Mouse (Mus musculus) neutrophil, adult 5-6 weeks (primary cell): Measurements from ENCODE around the gene Smc6. TPM values are rescaled to one million over a fixed set of nuclear protein-coding genes. Genes with fewer than 3 reads are reported as not detected.
A peak's percentile ranks its signal among the peaks of the same experiment; 100 is the strongest.

ENCODE experiments used
- ATAC-seq: fragments of 151-379, 151-347 bp; 2 replicates; pipeline ENCODE4 v1.8.0; 2017; ENCODE audit warnings: mild to moderate bottlenecking, moderate TSS enrichment; ENCODE audit not compliant: insufficient number of reproducible peaks, poor library complexity, low FRiP score, severe bottlenecking; ENCODE audit errors: extremely low read depth
- total RNA-seq: library from RNA; stranded (forward); fragments of 200-1000 nt; gene quantifications from 2 replicates; pipeline ENCODE4 v1.2.3, GENCODE M21; 2017

Smc6 gene
- total RNA-seq, 1 experiment from 2014 or later: 101 TPM

- peak; percentile 54; the same call in 1 of the 2 replicates for ATAC-seq
Observed at GRCm38 (mm10) chr12:11276632-11277031, 10.9 kb downstream of the Smc6 start.

GRCm38 (mm10) chr12:11277207-11277606 lies 11.5 kb downstream of the Smc6 start:
- peak; percentile 83 for ATAC-seq

- no peak for ATAC-seq
Observed at GRCm38 (mm10) chr12:11279886-11280285, 14.2 kb downstream of the Smc6 start.

- no peak for ATAC-seq
Observed at GRCm38 (mm10) chr12:11281584-11281983, 15.9 kb downstream of the Smc6 start.

GRCm38 (mm10) chr12:11286382-11286781 lies 20.7 kb downstream of the Smc6 start:
- no peak for ATAC-seq

- no peak for ATAC-seq
Observed at GRCm38 (mm10) chr12:11300858-11301257, 35.2 kb downstream of the Smc6 start.

- ATAC-seq: no peak
Observed at GRCm38 (mm10) chr12:11306753-11307645, 41.3 kb downstream of the Smc6 start.

- ATAC-seq: no peak
Observed at GRCm38 (mm10) chr12:11311106-11311505, 45.4 kb downstream of the Smc6 start.

GRCm38 (mm10) chr12:11313840-11314239 lies 48.2 kb downstream of the Smc6 start:
- ATAC-seq: no peak

GRCm38 (mm10) chr12:11317671-11318070 lies 52.0 kb downstream of the Smc6 start:
- no peak for ATAC-seq

- ATAC-seq: no peak
Observed at GRCm38 (mm10) chr12:11324480-11324879, 58.8 kb downstream of the Smc6 start.

- no peak for ATAC-seq
Observed at GRCm38 (mm10) chr12:11326483-11326882, 60.8 kb downstream of the Smc6 start.

- peak; percentile 48; the same call in 1 of the 2 replicates for ATAC-seq
Observed at GRCm38 (mm10) chr12:11336845-11337244, 71.2 kb downstream of the Smc6 start.

GRCm38 (mm10) chr12:11338251-11338650 lies 72.6 kb downstream of the Smc6 start:
- no peak for ATAC-seq

GRCm38 (mm10) chr12:11342020-11342600 lies 76.4 kb downstream of the Smc6 start:
- no peak for ATAC-seq

- no peak for ATAC-seq
Observed at GRCm38 (mm10) chr12:11345963-11346362, 80.3 kb downstream of the Smc6 start.

- ATAC-seq: no peak
Observed at GRCm38 (mm10) chr12:11348423-11348822, 82.7 kb downstream of the Smc6 start.

GRCm38 (mm10) chr12:11349870-11350269 lies 84.2 kb downstream of the Smc6 start:
- no peak for ATAC-seq

GRCm38 (mm10) chr12:11350895-11351294 lies 85.2 kb downstream of the Smc6 start:
- ATAC-seq: no peak

- ATAC-seq: no peak
Observed at GRCm38 (mm10) chr12:11362435-11362834, 96.7 kb downstream of the Smc6 start.
